Mouse (Mus musculus) small intestine, adult 2 months (tissue): ENCODE measurements around the gene Ntrk1.

Source experiments
- CTCF ChIP-seq: fragments of 200-500 bp; IDR thresholded peaks from 2 replicates; pipeline ENCODE4 v1.5.1; 2012; ENCODE audit warnings: low read depth, mild to moderate bottlenecking, control low read depth, inconsistent platforms, low read length, moderate library complexity, mixed read lengths; ENCODE audit not compliant: insufficient replicate concordance, insufficient read length; ENCODE audit errors: extremely low read depth
- POLR2A ChIP-seq: fragments of 200-500 bp; IDR thresholded peaks from 2 replicates; pipeline ENCODE4 v1.6.1; 2012; ENCODE audit warnings: low read depth, mild to moderate bottlenecking, control low read depth, inconsistent platforms, low read length, moderate library complexity

DNA sequence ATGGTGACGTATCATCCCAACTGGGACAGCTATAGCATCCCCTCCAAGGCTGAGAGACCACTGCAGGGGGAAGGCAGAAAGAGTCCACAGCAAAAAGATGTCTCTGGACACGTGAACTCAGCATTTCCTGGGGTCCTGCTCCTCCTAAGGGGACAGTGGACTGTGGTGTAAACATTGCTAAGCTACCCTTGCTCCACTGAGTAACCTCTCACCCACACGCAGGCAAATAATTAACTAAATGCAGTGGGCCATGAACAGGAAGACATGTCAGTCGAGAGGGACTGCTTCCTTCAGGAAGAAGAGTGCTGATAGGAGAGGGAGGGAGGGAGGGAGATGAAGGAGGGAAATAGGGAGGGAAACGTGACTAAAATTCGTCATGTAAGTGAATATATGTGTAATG is 23.9 kb downstream of the Ntrk1 start:
- no peak for TF ChIP-seq CTCF
- no peak for TF ChIP-seq POLR2A
